Mouse (Mus musculus) liver, embryonic 16.5 days (tissue): Measurements from ENCODE around the gene 4930404N11Rik. TPM values are rescaled to one million over a fixed set of nuclear protein-coding genes. Genes with fewer than 3 reads are reported as not detected.
A peak's percentile ranks its signal among the peaks of the same experiment; 100 is the strongest.

ENCODE experiments used
- ATAC-seq: fragments of 200-750 bp; cut with Nextera tagmentation; 2 replicates; pipeline ENCODE4 v1.8.0; 2017; ENCODE audit warnings: low read depth, mild to moderate bottlenecking, moderate number of reproducible peaks, moderate library complexity
- H3K27ac ChIP-seq: fragments of 300-500 bp; sonication (generic); 2 replicates; pipeline ENCODE4 v1.5.1; 2014; ENCODE audit warnings: mild to moderate bottlenecking, low read length
- H3K27me3 ChIP-seq: fragments of 300-500 bp; sonication (generic); 2 replicates; pipeline ENCODE4 v1.6.1; 2014; ENCODE audit warnings: low read depth, low read length, mixed read lengths; ENCODE audit not compliant: control insufficient read depth, insufficient read depth
- H3K36me3 ChIP-seq: fragments of 300-500 bp; sonication (generic); 2 replicates; pipeline ENCODE4 v1.6.1; 2014; ENCODE audit warnings: mild to moderate bottlenecking; ENCODE audit not compliant: control insufficient read depth, insufficient read depth
- H3K4me1 ChIP-seq: fragments of 300-500 bp; sonication (generic); 2 replicates; pipeline ENCODE4 v1.6.1; 2014; ENCODE audit warnings: low read depth, low read length, mixed read lengths; ENCODE audit not compliant: control insufficient read depth
- H3K4me2 ChIP-seq: fragments of 300-500 bp; sonication (generic); 2 replicates; pipeline ENCODE4 v1.6.1; 2014; ENCODE audit warnings: low read depth, low read length, mixed read lengths
- H3K4me3 ChIP-seq: fragments of 300-500 bp; sonication (generic); 2 replicates; pipeline ENCODE4 v1.5.1; 2014; ENCODE audit warnings: low read depth, mild to moderate bottlenecking, low read length
- H3K9ac ChIP-seq: fragments of 300-500 bp; sonication (generic); 2 replicates; pipeline ENCODE4 v1.6.1; 2014; ENCODE audit warnings: low read depth, low read length
- H3K9me3 ChIP-seq: fragments of 300-500 bp; sonication (generic); replicated peaks from 2 replicates; pipeline ENCODE4 v1.6.1; 2016; ENCODE audit warnings: low read length; ENCODE audit not compliant: control insufficient read depth
- WGBS: fragments of 180-500 bp; shearing (Covaris S2); extraction: QIAGEN DNeasy Blood & Tissue Kit; methylation state at CpG from one replicate; pipeline ENCODE4 v1.1.7; 2014; ENCODE audit not compliant: insufficient replicate concordance; 5-methylcytosine and 5-hydroxymethylcytosine counted together
- polyA plus RNA-seq: library from polyadenylated mRNA; unstranded; fragments of >200 nt; fragmentation: Nextera tagmentation; extraction: Ambion mirVana; gene quantifications from 2 replicates; pipeline ENCODE4 v1.2.1, GENCODE M21; 2015

Gene 4930404N11Rik
- polyA plus RNA-seq, 1 experiment from 2014 or later = 2.5 TPM

GRCm38 (mm10) chr10:81329194-81329975 lies 36.2 kb downstream of the 4930404N11Rik start:
- 52% methylated on average over 10 of the region's 10 CpGs for WGBS

GRCm38 (mm10) chr10:81328386-81328785 lies 37.2 kb downstream of the 4930404N11Rik start, which contains the start of gene Tbxa2r:
Gene Tbxa2r, plus strand, starts transcription at chr10:81328731.
- no peaks in the 10 kb centered on the region for H3K9me3 ChIP-seq
- H3K4me2 ChIP-seq = no peak within 1 kb of the TSS
- no peak within 1 kb of the TSS for H3K9ac ChIP-seq
- peak; percentile 30 for ATAC-seq
- H3K4me3 ChIP-seq = no peak within 1 kb of the TSS
- peaks cover 38% of the 10 kb centered on the region for H3K36me3 ChIP-seq
- H3K27ac ChIP-seq = peak within 1 kb of the TSS; percentile 56; the same call in 1 of the 2 replicates
- peaks cover 8% of the 10 kb centered on the region for H3K4me1 ChIP-seq
- H3K27me3 ChIP-seq = peaks cover 4% of the 10 kb centered on the region; the same call in 1 of the 2 replicates
- 10% methylated on average over 10 of the region's 10 CpGs for WGBS

More at GRCm38 (mm10) chr10:81329194-81329975, 36.2 kb downstream of the 4930404N11Rik start:
- 0 out of 2 replicates have a peak overlapping the region, but pooled peaks have one; percentile 5 for H3K4me2 ChIP-seq
- peaks cover 28% of the 10 kb centered on the region for H3K36me3 ChIP-seq
- H3K4me3 ChIP-seq = no peak overlapping the region
- H3K9me3 ChIP-seq = no peaks in the 10 kb centered on the region
- H3K27me3 ChIP-seq = peaks cover 4% of the 10 kb centered on the region; the same call in 1 of the 2 replicates
- ATAC-seq = no peak
- peaks cover 8% of the 10 kb centered on the region for H3K4me1 ChIP-seq
- H3K9ac ChIP-seq = no peak overlapping the region
- peak overlapping the region; percentile 56; the same call in 1 of the 2 replicates for H3K27ac ChIP-seq

DNA sequence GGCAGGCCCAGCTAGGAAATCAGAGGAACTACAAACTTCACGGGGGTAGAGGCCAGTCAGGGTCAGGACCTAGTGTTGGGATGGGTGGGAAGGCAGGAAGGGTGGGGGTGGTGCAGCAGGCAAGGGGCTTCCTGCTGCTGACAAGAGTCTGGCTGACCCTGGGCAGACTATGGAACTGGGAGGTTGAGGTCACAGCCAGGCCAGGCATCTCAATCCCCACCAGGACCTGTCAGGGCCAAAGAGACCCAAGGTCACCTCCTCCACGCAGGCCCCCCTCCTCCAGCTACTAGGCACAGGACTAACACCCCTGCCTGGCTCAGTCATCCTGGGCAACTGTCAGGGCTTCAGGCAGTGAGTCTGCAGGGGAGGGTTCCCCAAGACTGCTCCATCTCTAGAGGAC lies 37.7 kb downstream of the 4930404N11Rik start:
- Histone ChIP-seq H3K9ac (no peak overlapping the region), H3K9me3 (no peaks in the 10 kb centered on the region), H3K4me1 (peaks cover 8% of the 10 kb centered on the region), H3K4me2 (no peak overlapping the region), H3K27me3 (peaks cover 4% of the 10 kb centered on the region; the same call in 1 of the 2 replicates), H3K36me3 (peaks cover 42% of the 10 kb centered on the region), H3K4me3 (no peak overlapping the region), H3K27ac (no peak overlapping the region)
- ATAC-seq = no peak
- WGBS = 29% methylated on average over 2 of the region's 2 CpGs

DNA sequence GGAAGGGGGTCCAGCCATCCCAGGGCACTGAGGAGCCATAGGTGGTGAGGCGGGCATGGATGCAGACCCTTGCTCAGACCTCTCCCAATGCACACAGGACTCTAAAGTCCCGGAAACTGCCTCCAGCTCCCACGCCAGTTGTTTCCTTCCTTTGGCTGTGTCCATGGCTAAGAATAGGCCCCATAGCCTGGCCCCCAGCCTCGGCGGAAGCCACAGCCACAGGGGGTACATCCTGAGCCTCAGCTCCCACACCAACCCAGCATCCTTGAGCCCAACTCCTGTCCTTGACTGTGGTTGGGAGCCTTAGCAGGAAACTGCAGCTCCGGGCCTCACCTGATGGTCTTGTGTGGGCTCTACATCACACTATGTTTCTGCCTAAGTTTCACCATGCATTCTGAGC lies 38.8 kb downstream of the 4930404N11Rik start:
- 43% methylated on average over 6 of the region's 6 CpGs for WGBS
- ATAC-seq = peak; percentile 15; the same call in 1 of the 2 replicates

DNA sequence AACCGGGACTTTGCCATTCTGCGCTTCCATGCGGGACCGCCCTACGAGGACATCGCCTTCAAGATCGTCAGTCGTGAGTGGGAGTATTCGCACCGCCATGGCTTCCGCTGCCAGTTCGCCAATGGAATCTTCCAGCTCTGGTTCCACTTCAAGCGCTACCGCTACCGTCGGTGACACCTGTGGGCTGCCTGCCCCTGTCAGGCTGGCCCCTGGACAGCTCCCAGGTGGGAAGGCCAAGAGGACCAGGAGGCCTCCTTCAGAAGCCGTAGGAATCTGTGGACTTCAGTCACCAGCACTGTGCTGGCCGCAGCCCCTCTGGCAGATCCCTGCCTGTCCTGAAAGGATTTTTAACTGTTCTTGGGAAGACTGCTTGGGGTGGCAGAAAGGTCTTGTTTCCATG lies 39.8 kb downstream of the 4930404N11Rik start:
- Histone ChIP-seq H3K4me1 (peaks cover 20% of the 10 kb centered on the region), H3K27ac (no peak overlapping the region), H3K27me3 (no peaks in the 10 kb centered on the region), H3K9ac (no peak overlapping the region), H3K36me3 (peaks cover 52% of the 10 kb centered on the region), H3K4me2 (no peak overlapping the region), H3K4me3 (no peak overlapping the region), H3K9me3 (no peaks in the 10 kb centered on the region)
- WGBS = 91% methylated on average over 18 of the region's 18 CpGs
- no peak for ATAC-seq

More for the DNA sequence above, 38.8 kb downstream of the 4930404N11Rik start:
- Histone ChIP-seq H3K4me3 (no peak overlapping the region), H3K27ac (no peak overlapping the region; the same call in 1 of the 2 replicates), H3K4me2 (no peak overlapping the region), H3K36me3 (peaks cover 52% of the 10 kb centered on the region), H3K9ac (no peak overlapping the region), H3K9me3 (no peaks in the 10 kb centered on the region), H3K4me1 (peaks cover 16% of the 10 kb centered on the region), H3K27me3 (no peaks in the 10 kb centered on the region)

DNA sequence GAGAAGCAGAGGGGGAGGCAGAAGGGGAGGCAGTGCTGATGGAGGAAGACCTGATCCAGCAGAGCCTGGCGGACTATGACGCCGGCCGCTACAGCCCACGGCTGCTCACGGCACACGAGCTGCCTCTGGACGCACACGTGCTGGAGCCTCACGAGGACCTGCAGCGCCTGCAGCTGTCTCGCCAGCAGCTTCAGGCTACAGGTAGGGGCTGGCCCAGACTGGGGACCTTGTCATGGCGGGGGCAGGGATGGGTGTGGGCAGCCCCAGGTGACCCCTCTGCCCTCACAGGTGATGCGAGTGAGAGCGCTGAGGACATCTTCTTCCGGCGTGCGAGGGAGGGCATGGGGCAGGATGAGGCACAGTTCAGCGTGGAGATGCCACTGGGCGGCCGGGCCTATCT lies 40.4 kb downstream of the 4930404N11Rik start:
- peaks cover 52% of the 10 kb centered on the region for H3K36me3 ChIP-seq
- H3K9me3 ChIP-seq = no peaks in the 10 kb centered on the region
- no peak for ATAC-seq
- WGBS = 91% methylated on average over 21 of the region's 21 CpGs
- H3K4me2 ChIP-seq = no peak overlapping the region
- no peak overlapping the region for H3K4me3 ChIP-seq
- no peak overlapping the region for H3K27ac ChIP-seq
- H3K27me3 ChIP-seq = no peaks in the 10 kb centered on the region
- no peak overlapping the region for H3K9ac ChIP-seq
- H3K4me1 ChIP-seq = peaks cover 20% of the 10 kb centered on the region

- peaks cover 31% of the 10 kb centered on the region for H3K4me1 ChIP-seq
- no peaks in the 10 kb centered on the region for H3K9me3 ChIP-seq
- 95% methylated on average over 18 of the region's 18 CpGs for WGBS
- no peaks in the 10 kb centered on the region for H3K27me3 ChIP-seq
- H3K4me3 ChIP-seq = no peak overlapping the region
- H3K27ac ChIP-seq = no peak overlapping the region
- no peak overlapping the region for H3K4me2 ChIP-seq
- no peak overlapping the region for H3K9ac ChIP-seq
- H3K36me3 ChIP-seq = peaks cover 52% of the 10 kb centered on the region
- ATAC-seq = no peak
These were observed 41.7 kb downstream of the 4930404N11Rik start for GRCm38 (mm10) chr10:81323791-81324530.

DNA sequence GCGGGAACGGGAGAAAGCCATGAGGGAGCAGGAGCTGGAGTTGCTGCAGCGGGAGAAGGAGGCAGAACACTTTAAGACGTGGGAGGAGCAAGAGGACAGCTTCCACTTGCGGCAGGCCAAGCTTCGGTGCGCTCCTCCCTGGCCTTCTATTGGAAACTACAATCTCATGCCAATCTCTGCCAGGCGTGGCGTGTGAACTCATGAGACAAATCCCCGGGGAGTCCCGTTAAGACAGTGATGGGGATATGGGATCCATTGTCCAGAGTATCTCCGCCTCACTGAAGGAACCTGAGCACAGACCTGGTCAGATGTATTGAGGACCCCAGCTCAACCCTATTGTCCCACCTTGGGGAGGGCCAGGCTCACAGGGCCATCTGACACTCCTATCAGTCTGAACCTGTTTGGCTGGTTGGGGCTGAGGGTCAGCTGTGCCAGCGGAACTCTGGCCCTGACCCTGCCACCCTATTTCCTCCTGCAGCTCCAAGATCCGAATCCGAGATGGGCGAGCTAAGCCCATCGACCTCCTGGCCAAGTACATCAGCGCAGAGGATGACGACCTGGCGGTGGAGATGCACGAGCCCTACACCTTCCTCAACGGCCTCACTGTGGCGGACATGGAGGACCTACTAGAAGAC lies 42.4 kb downstream of the 4930404N11Rik start:
- ATAC-seq = no peak
- H3K4me3 ChIP-seq = no peak overlapping the region
- H3K4me1 ChIP-seq = peaks cover 35% of the 10 kb centered on the region
- 92% methylated on average over 23 of the region's 23 CpGs for WGBS
- H3K9ac ChIP-seq = no peak overlapping the region
- H3K27ac ChIP-seq = no peak overlapping the region
- H3K36me3 ChIP-seq = peaks cover 52% of the 10 kb centered on the region
- no peaks in the 10 kb centered on the region for H3K9me3 ChIP-seq
- no peak overlapping the region for H3K4me2 ChIP-seq
- H3K27me3 ChIP-seq = no peaks in the 10 kb centered on the region
